Mouse (Mus musculus) ES-E14 (cell line): ENCODE results near the gene Gm9918.

Experiments
- MAFK ChIP-seq: IDR thresholded peaks from 2 replicates; pipeline ENCODE4 v1.6.1; 2014; ENCODE audit warnings: mild to moderate bottlenecking, low read depth, low read length, inconsistent platforms; ENCODE audit not compliant: insufficient read depth
- ZNF384 ChIP-seq: IDR thresholded peaks from 2 replicates; pipeline ENCODE4 v1.6.1; 2012; ENCODE audit warnings: low read depth, low read length, inconsistent platforms

GRCm38 (mm10) chr15:102282463-102283292 is 12.3 kb downstream of the Gm9918 start:
- TF ChIP-seq ZNF384, result no peak
- no peak for TF ChIP-seq MAFK
